ENCODE assay signal across 17 mouse cellular contexts in genomic region chr11:72397811-72398525, GRCm38 (mm10). TPM values are rescaled to one million over a fixed set of nuclear protein-coding genes. Genes with fewer than 3 reads are reported as not detected.
DNase-seq lines count a peak whose midpoint lies in the region; ATAC-seq and TF ChIP-seq lines count a peak whose summit lies in the region.
"Had no signal": no experiment of that assay in that cellular context is flagged by ENCODE, and none has a peak within 500 bp of the region (broad histone marks: within the 10 kb centered on the region; RNA-seq: fewer than 3 reads in every experiment).

No protein-coding gene starts in this region.

- H3K27ac ChIP-seq in heart, embryonic 13.5 days (replicated peaks) = peak overlapping the region; percentile 94
- H3K27ac ChIP-seq in lung, embryonic 16.5 days (ENCODE audit: low read length) = peak overlapping the region; percentile 93
- peak overlapping the region; percentile 79 for H3K27ac ChIP-seq in heart, postnatal 0 days (ENCODE audit: low read depth)
- peak overlapping the region; percentile 78; the same call in 1 of the 2 replicates for H3K27ac ChIP-seq in stomach, embryonic 15.5 days
- H3K27ac ChIP-seq: forebrain, embryonic 15.5 days; liver, embryonic 12.5 days; midbrain, embryonic 10.5 days; neural tube, embryonic 13.5 days had no signal

- H3K9ac ChIP-seq in heart, embryonic 13.5 days = peak overlapping the region; percentile 62
- peak overlapping the region; percentile 39 for H3K9ac ChIP-seq in lung, embryonic 16.5 days (ENCODE audit: low read length)
- H3K9ac ChIP-seq in heart, postnatal 0 days (replicated peaks; ENCODE audit: low read depth, low read length) = no peak overlapping the region
- no peak overlapping the region for H3K9ac ChIP-seq in stomach, embryonic 15.5 days
- H3K9ac ChIP-seq: forebrain, embryonic 15.5 days; kidney, embryonic 15.5 days; liver, embryonic 12.5 days; neural tube, embryonic 13.5 days had no signal

- H3K4me3 ChIP-seq in heart, embryonic 13.5 days = no peak overlapping the region
- no peak overlapping the region for H3K4me3 ChIP-seq in lung, embryonic 16.5 days (ENCODE audit: low read length)
- no peak overlapping the region for H3K4me3 ChIP-seq in heart, postnatal 0 days (ENCODE audit: low read depth, low read length)
- no peak overlapping the region for H3K4me3 ChIP-seq in stomach, embryonic 15.5 days (replicated peaks)
- H3K4me3 ChIP-seq: erythroblast, embryonic 14.5 days; forebrain, embryonic 15.5 days; kidney, embryonic 15.5 days; liver, embryonic 12.5 days; midbrain, embryonic 10.5 days; neural tube, embryonic 13.5 days had no signal

- no peak for ATAC-seq in heart, embryonic 13.5 days (ENCODE audit: extremely low read depth, insufficient number of reproducible peaks, low FRiP score, low TSS enrichment)
- ATAC-seq in lung, embryonic 16.5 days (ENCODE audit: low read depth) = 0 out of 2 replicates have a peak, but pooled peaks have one; percentile 3
- no peak for ATAC-seq in heart, postnatal 0 days (ENCODE audit: insufficient read depth, low read depth)
- ATAC-seq in stomach, embryonic 15.5 days (ENCODE audit: insufficient read depth, low FRiP score, low read depth) = no peak
- ATAC-seq: forebrain, embryonic 15.5 days; liver, embryonic 12.5 days had no signal

- no peak for TF ChIP-seq CTCF in heart, postnatal 0 days (IDR thresholded peaks at IDR 0.05; ENCODE audit: low read depth)

- 75% methylated on average over 8 of the region's 8 CpGs for WGBS in heart, embryonic 13.5 days
- WGBS in lung, embryonic 16.5 days = 68% methylated on average over 8 of the region's 8 CpGs
- WGBS in heart, postnatal 0 days = 81% methylated on average over 8 of the region's 8 CpGs
- WGBS in stomach, embryonic 15.5 days = 81% methylated on average over 8 of the region's 8 CpGs

- no peaks in the 10 kb centered on the region for H3K27me3 ChIP-seq in heart, embryonic 13.5 days (replicated peaks)
- H3K27me3 ChIP-seq in lung, embryonic 16.5 days (ENCODE audit: control insufficient read depth, insufficient read depth, low read depth, low read length) = no peaks in the 10 kb centered on the region
- H3K27me3 ChIP-seq in heart, postnatal 0 days (ENCODE audit: control insufficient read depth, insufficient read depth, low read length) = no peaks in the 10 kb centered on the region
- no peaks in the 10 kb centered on the region for H3K27me3 ChIP-seq in stomach, embryonic 15.5 days (replicated peaks)
- H3K27me3 ChIP-seq: forebrain, embryonic 15.5 days; kidney, embryonic 15.5 days; neural tube, embryonic 13.5 days had no signal

- H3K36me3 ChIP-seq in heart, embryonic 13.5 days = peaks cover 96% of the 10 kb centered on the region
- peaks cover 19% of the 10 kb centered on the region for H3K36me3 ChIP-seq in lung, embryonic 16.5 days (ENCODE audit: control insufficient read depth, insufficient read depth, low read length)
- H3K36me3 ChIP-seq in heart, postnatal 0 days (replicated peaks; ENCODE audit: control insufficient read depth, insufficient read depth, low read length) = peaks cover 40% of the 10 kb centered on the region
- peaks cover 16% of the 10 kb centered on the region for H3K36me3 ChIP-seq in stomach, embryonic 15.5 days
- H3K36me3 ChIP-seq: forebrain, embryonic 15.5 days; neural tube, embryonic 13.5 days had no signal

- H3K4me1 ChIP-seq in heart, embryonic 13.5 days = peaks cover 96% of the 10 kb centered on the region
- peaks cover 53% of the 10 kb centered on the region for H3K4me1 ChIP-seq in lung, embryonic 16.5 days (replicated peaks; ENCODE audit: control insufficient read depth, insufficient read depth, low read length)
- H3K4me1 ChIP-seq in heart, postnatal 0 days (ENCODE audit: control insufficient read depth, insufficient read depth) = peaks cover 48% of the 10 kb centered on the region
- peaks cover 31% of the 10 kb centered on the region for H3K4me1 ChIP-seq in stomach, embryonic 15.5 days
- H3K4me1 ChIP-seq: liver, embryonic 12.5 days had no signal

- 0 out of 2 replicates have a peak overlapping the region, but pooled peaks have one; percentile 24 for H3K4me2 ChIP-seq in heart, embryonic 13.5 days
- H3K4me2 ChIP-seq in lung, embryonic 16.5 days (ENCODE audit: low read depth, low read length) = no peak overlapping the region
- no peak overlapping the region for H3K4me2 ChIP-seq in heart, postnatal 0 days (ENCODE audit: low read depth, low read length)
- H3K4me2 ChIP-seq in stomach, embryonic 15.5 days = no peak overlapping the region
- H3K4me2 ChIP-seq: forebrain, embryonic 15.5 days; kidney, embryonic 15.5 days; liver, embryonic 12.5 days; neural tube, embryonic 13.5 days had no signal

- DNase-seq in heart, adult 9 months (ENCODE audit: low spot score in 2 of 2) = no peak
- no peak for DNase-seq in lung, postnatal 14 days
- DNase-seq in heart, postnatal 0 days (ENCODE audit: low spot score) = no peak
- DNase-seq in adrenal gland, postnatal 36 days = no peak
- DNase-seq: cerebellum, adult 11 months; thymus, postnatal 4 days had no signal

- H3K9me3 ChIP-seq in heart, embryonic 13.5 days = no peaks in the 10 kb centered on the region
- H3K9me3 ChIP-seq in lung, embryonic 16.5 days (ENCODE audit: control insufficient read depth, low read length) = no peaks in the 10 kb centered on the region
- H3K9me3 ChIP-seq in heart, postnatal 0 days (replicated peaks; ENCODE audit: control insufficient read depth, low read length) = no peaks in the 10 kb centered on the region
- no peaks in the 10 kb centered on the region for H3K9me3 ChIP-seq in stomach, embryonic 15.5 days
- H3K9me3 ChIP-seq: forebrain, embryonic 15.5 days; kidney, embryonic 15.5 days; liver, embryonic 12.5 days; midbrain, embryonic 10.5 days; neural tube, embryonic 13.5 days had no signal

- TF ChIP-seq EP300 in heart, postnatal 0 days (IDR thresholded peaks at IDR 0.05; ENCODE audit: low read depth) = no peak; the same call in 1 of the 2 replicates

RNA-seq across cellular contexts. Expression of gene Smtnl2, which starts 13.5 kb away (rescaled TPM):
- polyA plus RNA-seq in heart, embryonic 13.5 days (2015; fragmentation: Nextera tagmentation; extraction: Ambion mirVana) = 145 and 160 TPM in 2 replicates
- 133 and 136 TPM in 2 replicates for polyA plus RNA-seq in lung, embryonic 16.5 days (2015; fragmentation: Nextera tagmentation; extraction: Ambion mirVana)
- total RNA-seq in heart, postnatal 0 days (2014; rRNA removed; ENCODE audit: low replicate concordance) = 88.5 and 93.0 TPM in 2 replicates
- polyA plus RNA-seq in heart, postnatal 0 days (2015; fragmentation: Nextera tagmentation; extraction: Ambion mirVana) = 72.9 and 79.2 TPM in 2 replicates
- 50.8 and 56.0 TPM in 2 replicates for polyA plus RNA-seq in stomach, embryonic 15.5 days (2015; fragmentation: Nextera tagmentation; extraction: Ambion mirVana)
- total RNA-seq in adrenal gland, postnatal 36 days (2021) = 1 to 10 TPM; 1.7 to 2.4 TPM
- polyA plus RNA-seq: erythroblast, embryonic 14.5 days had no signal

RNA-seq across cellular contexts. Expression of gene Tekt1, which starts 35.7 kb away (rescaled TPM):
- polyA plus RNA-seq in heart, embryonic 13.5 days (2015; fragmentation: Nextera tagmentation; extraction: Ambion mirVana) = 0.47 and 0.55 TPM in 2 replicates
- polyA plus RNA-seq in lung, embryonic 16.5 days (2015; fragmentation: Nextera tagmentation; extraction: Ambion mirVana) = 17.8 and 22.4 TPM in 2 replicates
- not detected in 2 replicates for total RNA-seq in heart, postnatal 0 days (2014; rRNA removed; ENCODE audit: low replicate concordance)
- 0.19 and 0.62 TPM in 2 replicates for polyA plus RNA-seq in heart, postnatal 0 days (2015; fragmentation: Nextera tagmentation; extraction: Ambion mirVana)
- polyA plus RNA-seq in stomach, embryonic 15.5 days (2015; fragmentation: Nextera tagmentation; extraction: Ambion mirVana) = 0.67 and 0.68 TPM in 2 replicates
- total RNA-seq in adrenal gland, postnatal 36 days (2021) = under 1 TPM; 0.26 to 0.40 TPM
- polyA plus RNA-seq: erythroblast, embryonic 14.5 days had no signal

RNA-seq across cellular contexts. Expression of gene Ggt6, which starts 37.4 kb away (rescaled TPM):
- not detected in 2 replicates for polyA plus RNA-seq in heart, embryonic 13.5 days (2015; fragmentation: Nextera tagmentation; extraction: Ambion mirVana)
- polyA plus RNA-seq in lung, embryonic 16.5 days (2015; fragmentation: Nextera tagmentation; extraction: Ambion mirVana) = 0.19 TPM in 1 of 2 replicates, not detected in the other
- 5.3 TPM in 1 of 2 replicates, not detected in the other for total RNA-seq in heart, postnatal 0 days (2014; rRNA removed; ENCODE audit: low replicate concordance)
- polyA plus RNA-seq in heart, postnatal 0 days (2015; fragmentation: Nextera tagmentation; extraction: Ambion mirVana) = 0.05 TPM in 1 of 2 replicates, not detected in the other
- polyA plus RNA-seq in stomach, embryonic 15.5 days (2015; fragmentation: Nextera tagmentation; extraction: Ambion mirVana) = 4.7 and 4.8 TPM in 2 replicates
- 1 to 10 TPM in 1 of 2 experiments, under 1 TPM in 1; 0.79 to 5.3 TPM for total RNA-seq in adrenal gland, postnatal 36 days (2021)
- total RNA-seq: granulocyte monocyte progenitor cell, adult 5-6 weeks; layer of hippocampus, postnatal 36 days had no signal
- polyA plus RNA-seq: erythroblast, embryonic 14.5 days; forebrain, embryonic 15.5 days; liver, embryonic 12.5 days; midbrain, embryonic 10.5 days; neural tube, embryonic 13.5 days had no signal

RNA-seq across cellular contexts. Expression of gene Mybbp1a, which starts 43.2 kb away (rescaled TPM):
- 82.3 and 88.2 TPM in 2 replicates for polyA plus RNA-seq in heart, embryonic 13.5 days (2015; fragmentation: Nextera tagmentation; extraction: Ambion mirVana)
- 106 and 126 TPM in 2 replicates for polyA plus RNA-seq in lung, embryonic 16.5 days (2015; fragmentation: Nextera tagmentation; extraction: Ambion mirVana)
- total RNA-seq in heart, postnatal 0 days (2014; rRNA removed; ENCODE audit: low replicate concordance) = 20.5 and 20.9 TPM in 2 replicates
- 41.3 and 42.1 TPM in 2 replicates for polyA plus RNA-seq in heart, postnatal 0 days (2015; fragmentation: Nextera tagmentation; extraction: Ambion mirVana)
- 144 and 159 TPM in 2 replicates for polyA plus RNA-seq in stomach, embryonic 15.5 days (2015; fragmentation: Nextera tagmentation; extraction: Ambion mirVana)
- 100 to 1,000 TPM in 1 of 2 experiments, 10 to 100 TPM in 1; 86.3 to 101 TPM for total RNA-seq in adrenal gland, postnatal 36 days (2021)

Comparison
In these comparisons a context has a peak if more than half of its experiments do, and no peak if none do; other contexts are left out.
1. H3K9ac ChIP-seq: peak in heart, embryonic 13.5 days (single experiment) and lung, embryonic 16.5 days (single experiment); none in heart, postnatal 0 days (single experiment) and stomach, embryonic 15.5 days (single experiment).
2. RNA of gene Tekt1, which starts 35.7 kb away (polyA plus RNA-seq): 17.8 to 22.4 TPM in lung, embryonic 16.5 days; 0.67 to 0.68 TPM in stomach, embryonic 15.5 days, 0.47 to 0.55 TPM in heart, embryonic 13.5 days and 0.19 to 0.62 TPM in heart, postnatal 0 days; every median in the first group is over 10 times any median in the second.
3. Peak in every context shown above with its lines, with median percentiles within 50 percentile points of each other: H3K27ac ChIP-seq.